Mouse (Mus musculus) left cerebral cortex, adult 11 months (tissue): Measurements from ENCODE around the gene Ppp1r14d.

Source experiments
- DNase-seq: peaks from one replicate; pipeline ENCODE4 v3.0.0; 2022; ENCODE audit warnings: low spot score

Ppp1r14d gene

DNA sequence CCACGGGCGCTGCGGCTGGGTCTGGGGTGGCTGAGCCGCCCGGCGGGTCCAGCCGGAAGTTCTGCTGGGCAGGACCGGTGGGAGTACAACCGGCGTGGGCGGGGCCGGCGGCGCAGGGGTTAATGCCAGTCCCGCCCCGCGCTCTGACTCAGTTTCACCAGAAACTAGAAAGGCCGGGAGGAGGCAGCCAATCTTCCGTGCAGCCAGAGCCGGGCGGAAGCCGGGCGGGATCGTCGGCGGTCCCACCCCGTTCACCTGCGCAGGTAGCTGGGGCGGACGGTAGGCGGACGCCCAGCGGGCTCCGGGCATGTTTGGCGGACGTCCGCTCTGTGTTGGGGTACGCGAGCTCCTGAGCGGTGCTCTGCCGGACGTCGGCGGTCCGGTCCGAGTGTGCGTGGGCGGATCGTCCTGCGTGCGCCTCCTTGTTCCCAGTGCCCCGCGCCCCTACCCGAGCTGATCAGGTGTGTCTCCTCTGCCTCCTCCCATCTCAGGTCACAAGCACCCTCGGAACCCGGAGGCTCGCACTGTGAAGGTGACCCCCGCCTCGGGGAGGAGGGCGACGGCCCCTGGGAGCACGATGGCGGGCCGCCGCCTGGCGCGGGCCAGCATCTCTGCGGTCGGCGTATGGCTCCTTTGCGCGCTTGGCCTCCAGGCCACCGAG, 7.6 kb upstream of the Ppp1r14d start, which contains the start of gene Spint1:
TSS of gene Spint1 (plus strand) at position 153 of the 661 bp plus-strand sequence.
- no peak for DNase-seq

DNA sequence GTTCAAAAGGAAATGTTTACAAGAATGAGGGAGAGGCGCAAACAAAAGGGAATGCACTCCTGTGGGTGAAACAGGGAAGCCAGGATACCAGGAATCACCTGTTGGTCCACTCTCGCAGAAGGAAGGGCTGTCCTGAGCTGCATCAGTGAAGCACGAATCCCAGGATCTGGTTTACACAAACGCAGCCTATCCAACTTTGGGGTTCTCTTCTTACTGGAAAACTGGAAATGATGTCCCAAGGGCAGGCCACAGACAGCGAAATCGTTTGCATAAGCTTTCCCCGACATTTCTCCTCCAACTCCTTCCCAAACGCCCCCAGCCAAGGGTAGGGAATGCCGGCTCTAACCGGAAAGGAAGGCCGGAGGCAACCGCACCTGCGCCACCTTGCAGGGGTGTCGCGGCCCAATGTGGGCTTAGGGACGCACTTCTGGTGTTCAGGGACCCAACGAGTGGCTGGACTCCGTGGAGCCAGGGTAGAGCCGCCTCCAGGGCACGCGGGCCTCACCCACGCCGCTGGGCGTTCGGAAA, 7.0 kb upstream of the Ppp1r14d start:
- no peak for DNase-seq

DNA sequence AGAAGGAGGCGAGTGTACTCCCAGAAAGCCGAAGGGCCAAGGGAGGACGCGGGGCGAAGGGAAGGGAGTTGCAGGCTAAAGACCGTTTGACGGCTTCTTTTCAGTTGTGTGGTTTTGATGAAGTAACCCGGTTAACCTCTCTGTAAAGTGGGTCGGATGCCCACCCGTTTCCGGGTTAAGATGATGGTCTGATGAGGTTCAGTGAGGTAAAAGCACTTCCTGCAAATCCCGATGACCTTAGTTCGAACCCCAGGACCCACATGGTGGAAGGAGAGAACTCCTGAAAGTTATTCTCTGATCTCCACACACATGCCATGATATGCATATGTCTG, 20.6 kb downstream of the Ppp1r14d start:
- DNase-seq, result no peak

DNA sequence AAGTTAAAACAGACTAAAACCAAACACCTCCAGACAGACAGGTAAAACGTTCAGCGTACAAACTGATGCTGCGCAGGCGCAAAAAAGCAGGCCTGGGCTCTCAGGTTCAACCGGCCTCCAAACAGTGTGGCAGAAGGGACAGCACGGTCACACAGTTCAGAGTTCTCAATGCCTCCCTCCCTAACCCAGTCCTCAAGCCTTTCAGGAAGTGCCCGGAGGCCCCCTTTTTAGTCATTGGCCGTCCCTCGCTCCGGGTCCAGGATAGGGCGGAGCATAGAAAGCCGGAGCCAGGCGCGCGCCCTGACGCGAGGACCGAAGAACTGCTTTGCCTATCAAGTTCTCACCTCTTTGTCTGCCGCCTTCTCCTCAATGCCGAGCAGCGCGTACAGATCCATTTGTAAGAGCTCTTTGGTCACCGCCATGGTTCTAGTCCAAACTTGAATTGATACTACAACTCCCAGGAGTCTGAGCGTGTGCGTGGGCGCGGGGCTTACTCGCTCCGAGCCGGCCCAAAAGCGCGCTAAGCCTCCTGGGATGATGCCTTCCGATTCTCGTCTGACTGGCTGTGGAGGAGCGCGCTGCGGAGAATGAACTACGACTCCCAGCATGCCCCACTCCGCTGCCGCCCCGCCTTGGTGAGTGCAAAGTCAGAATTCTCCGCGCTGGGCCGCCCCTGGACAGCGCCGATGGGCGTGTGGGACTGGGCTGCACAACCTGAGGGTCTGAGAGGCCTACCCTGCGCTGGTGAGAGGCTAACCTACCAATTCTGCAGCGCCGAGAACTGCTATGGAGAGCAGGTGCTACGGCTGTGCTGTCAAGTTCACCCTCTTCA, 21.1 kb downstream of the Ppp1r14d start, which contains the start of the genes Zfyve19 and Dnajc17:
TSS of gene Zfyve19 (plus strand) at position 274 of the 832 bp plus-strand sequence.
TSS of gene Dnajc17 (minus strand) at position 452 of the 832 bp plus-strand sequence.
- peak; percentile 96 for DNase-seq

DNA sequence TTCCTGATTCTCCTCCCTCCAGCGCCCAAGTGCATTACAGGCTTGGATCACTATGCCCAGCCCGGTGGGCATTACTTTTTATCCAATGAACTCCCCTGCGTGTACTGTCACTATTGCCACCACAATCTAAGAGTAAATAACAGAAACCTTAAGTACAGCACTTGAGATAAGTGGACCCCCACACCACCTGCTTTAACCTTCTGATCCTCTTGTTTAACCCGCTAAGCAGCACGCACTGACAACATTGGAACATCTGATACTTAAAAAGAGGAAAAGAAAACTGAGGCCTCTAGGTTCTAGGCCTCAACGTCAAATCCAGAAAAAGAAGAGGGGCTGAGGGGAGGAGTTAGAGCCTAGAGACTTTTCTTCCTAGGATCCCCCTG, 21.8 kb downstream of the Ppp1r14d start:
- no peak for DNase-seq

DNA sequence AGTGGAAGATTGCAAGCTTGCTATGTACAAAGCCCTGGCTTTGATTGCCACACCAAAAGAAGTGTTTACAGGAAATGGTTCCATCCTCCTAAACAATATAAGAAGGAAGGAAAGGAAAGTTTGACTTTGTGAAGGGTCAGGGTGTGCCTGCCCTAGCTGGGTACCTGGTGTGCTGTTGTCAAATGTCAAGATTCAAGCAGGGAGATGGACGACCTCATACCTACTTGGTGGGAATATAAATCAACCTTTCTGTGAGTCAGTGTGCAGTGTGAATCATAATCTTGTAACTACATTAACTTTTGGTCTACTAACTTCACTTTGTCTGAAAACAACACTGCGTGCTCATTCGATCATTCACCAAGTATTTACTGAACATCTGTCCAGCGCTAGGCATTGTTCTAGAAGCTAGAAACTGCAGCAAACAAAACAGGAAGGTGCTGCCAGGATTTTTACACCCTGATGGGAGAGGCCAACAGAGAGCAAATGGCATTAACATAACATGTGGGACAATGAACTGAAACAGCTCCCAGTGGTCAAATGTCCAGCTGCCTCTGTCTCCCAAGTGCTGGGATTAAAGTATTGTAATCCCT, 25.7 kb downstream of the Ppp1r14d start:
- no peak for DNase-seq

DNA sequence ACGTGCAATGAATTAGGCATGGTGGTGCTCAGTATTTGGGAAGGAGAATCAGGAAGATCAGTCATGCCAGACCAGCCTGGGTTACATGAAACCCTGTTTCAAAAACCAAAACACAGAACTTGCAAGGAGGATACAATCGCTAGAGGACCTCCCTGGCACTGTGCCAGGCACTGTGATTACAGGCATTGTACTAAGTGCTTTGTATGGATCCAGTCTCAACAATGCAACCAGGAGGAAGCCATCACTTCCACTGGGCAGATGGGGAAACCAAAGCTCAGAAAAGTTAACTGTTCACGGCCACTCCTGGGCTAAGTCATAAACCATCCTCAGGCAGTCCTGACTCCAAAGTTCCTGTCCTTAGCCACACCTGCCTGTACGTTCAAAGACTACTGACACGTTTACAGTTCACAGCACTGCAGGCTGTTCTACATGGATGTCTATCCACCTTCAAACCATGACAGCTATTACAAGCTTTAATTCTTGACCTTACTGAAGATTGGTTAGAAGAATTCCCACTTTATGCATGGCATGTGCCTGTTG, 26.7 kb downstream of the Ppp1r14d start:
- DNase-seq, result no peak

DNA sequence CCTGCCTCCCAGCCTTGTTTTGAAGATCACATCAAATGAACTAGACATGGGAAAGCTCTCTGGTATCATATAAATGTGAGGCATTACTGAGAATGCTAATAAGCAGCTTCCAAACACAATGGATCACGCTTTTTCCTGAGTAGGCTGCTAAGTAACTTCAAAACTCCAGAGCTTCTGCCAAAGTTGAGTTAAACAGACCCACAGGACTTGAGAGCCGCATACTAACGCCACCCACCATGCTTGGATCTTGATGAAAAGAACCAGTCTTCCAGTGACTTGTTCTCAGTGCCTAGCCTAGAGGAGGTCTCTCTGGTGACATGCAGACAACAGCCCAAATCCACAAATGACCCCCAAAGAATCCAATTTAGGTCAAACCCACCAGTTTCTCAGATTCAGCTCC, 30.8 kb downstream of the Ppp1r14d start:
- DNase-seq, result no peak

DNA sequence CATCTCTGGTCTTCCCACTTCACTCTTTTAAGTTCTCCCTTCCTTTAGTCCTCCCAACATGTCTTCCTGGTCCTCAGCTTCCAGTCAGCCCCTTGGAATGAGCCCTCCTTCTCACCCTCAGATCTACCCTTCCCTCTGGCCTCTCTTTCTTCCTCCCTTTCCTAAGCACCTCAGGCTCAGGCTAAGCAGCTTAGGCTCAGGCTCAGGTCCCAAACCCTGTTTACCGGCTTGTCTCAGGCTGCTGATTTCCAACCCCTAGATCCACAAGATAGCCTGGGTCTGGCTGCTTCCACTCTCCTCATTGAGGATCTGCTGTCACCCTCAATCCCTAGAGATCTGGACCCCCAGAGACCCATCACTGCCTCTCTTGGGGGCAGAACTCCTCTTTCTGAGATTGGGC, 31.7 kb downstream of the Ppp1r14d start:
- DNase-seq, result no peak

DNA sequence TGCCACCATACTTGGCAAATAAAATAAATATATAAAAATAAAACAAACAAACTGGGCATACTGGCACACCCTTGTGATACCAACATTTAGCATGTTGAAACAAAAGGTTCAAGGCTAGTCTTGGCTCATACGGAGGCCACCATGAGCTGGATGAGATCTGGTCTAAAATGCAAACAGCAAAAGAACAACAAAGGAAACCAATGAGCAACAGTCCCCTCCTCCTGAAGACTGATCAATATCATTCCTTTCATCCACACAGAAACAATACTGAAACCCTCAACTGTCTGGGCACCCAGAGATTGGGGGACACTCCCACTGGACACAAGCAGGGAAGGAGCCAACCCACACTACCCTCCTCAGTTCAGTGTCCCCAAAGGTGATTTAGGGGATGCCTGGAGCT, 32.2 kb downstream of the Ppp1r14d start:
- no peak for DNase-seq

DNA sequence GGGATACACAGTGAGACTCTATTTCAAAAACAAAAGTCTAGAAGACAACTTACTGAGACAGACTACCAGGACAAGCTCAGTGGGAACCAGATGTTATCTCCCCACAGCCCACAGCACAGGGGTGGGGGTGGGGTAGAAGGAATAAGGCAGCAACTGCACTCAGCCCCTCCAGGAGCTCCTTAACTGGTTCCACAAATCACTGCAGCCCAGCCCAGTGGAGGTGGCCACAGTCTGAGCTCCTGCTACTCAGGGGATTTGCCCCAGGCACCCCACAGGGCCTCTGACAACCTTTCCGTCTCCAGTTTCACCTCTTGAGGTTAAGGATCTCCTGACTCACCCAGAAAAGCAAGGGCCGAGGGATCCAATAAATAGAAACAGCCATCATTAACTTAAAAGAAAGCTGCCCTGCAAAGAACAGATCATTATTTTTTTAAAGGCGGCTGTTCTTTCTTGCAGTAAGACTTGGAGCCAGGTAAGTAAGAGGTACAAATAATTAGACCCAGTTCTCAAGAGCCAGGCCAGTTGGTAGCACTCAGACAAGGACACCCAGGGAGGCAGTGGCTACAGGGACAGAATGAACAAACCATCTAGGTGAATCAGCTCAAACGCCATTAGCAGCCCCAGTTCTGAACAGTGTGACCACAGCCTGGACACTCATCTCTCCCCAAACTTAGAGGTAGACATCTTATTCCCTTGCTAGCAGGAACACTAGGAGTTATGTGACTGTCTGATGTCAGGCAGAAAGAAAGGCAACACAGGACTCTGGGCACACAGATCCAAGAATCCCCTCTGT, 33.2 kb downstream of the Ppp1r14d start:
- no peak for DNase-seq

DNA sequence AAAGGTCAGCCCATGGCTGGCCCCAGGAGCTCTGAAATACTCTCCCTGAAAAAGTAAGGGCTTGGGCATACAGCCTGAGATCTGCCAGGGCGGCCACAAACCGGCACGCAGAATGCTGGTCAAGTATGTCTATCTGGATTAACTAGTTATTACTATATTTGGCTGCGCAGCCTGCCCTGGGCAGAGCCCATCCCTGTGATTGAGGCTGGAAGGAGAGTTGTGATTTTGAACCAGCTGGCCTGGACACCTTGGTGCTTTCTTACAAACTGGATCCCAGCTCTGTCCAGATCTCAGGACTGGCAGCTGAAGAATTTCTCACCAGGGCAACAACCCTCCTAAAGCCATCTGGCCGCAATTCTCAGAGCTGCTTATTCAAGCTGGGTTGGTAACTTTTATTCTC, 35.6 kb downstream of the Ppp1r14d start:
- no peak for DNase-seq

DNA sequence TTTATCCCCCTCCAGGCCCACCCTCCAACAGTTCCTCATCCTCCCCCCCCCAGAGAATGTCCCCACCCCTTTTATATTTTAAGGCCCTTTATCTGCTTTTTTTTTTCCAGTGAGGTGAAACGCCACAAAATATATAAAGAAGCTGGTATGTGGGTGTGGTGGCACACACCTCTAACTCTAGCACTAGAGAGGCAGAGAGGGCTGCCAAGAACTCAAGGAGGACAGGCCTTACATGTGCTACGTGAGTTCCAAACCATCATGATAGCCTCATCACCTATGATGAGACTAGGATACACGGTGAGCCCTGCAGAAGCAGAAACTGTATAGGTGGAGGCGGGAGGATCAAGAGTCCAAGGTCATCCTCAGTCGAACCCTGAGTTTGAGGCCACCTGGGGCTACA, 38.7 kb downstream of the Ppp1r14d start:
- no peak for DNase-seq

DNA sequence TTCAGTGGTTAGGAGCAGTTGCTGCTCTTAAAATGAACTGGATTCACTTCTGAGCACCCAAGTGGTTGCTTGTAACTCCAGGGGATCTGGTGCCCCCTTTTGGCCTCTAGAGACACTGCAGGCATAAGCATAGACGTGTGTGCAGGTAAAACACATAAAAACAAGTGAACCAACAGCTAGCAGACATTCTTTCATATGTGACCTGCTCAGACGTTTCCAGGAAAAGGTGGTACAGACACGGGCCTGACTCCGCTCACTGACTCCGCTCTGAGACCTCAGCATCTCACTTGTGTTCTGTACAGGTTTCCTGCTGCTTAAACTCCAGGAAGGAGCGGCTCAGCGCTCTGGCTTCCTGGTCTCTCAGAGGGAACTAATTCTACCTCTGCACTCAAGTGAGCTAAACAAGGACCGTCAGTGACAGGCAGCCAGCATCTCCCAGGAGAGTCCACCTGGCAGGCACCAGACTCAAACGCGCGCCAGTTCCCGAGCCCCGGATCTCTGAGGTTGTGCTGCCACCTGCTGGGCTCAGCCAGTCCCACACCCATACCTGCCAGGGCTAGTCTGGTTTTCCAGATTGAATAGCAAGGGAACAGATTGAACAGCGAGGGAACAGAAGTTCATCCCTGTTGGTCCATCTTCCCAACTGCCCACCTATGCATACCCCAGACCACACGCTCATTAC, 40.5 kb downstream of the Ppp1r14d start:
- DNase-seq, result peak; percentile 59

DNA sequence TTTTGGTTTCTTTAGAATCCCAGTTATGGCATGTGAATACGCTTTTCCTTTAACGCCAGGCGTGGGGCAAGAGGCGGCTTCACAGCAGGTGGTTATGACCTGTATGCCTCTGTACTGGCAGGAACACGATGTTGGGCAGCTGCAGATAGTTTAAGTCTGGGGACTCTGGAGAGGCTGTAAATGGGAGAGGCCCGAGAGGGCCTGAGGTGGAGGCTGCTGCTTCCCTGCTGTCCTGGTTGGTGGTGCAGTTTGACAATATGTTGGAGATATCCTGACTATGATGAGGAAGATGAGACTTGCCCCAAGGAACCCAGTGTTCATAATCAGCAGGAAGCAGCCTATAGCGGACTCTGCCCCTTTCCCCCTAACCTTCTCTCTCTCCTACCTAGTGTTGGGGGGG, 46.8 kb downstream of the Ppp1r14d start:
- no peak for DNase-seq

DNA sequence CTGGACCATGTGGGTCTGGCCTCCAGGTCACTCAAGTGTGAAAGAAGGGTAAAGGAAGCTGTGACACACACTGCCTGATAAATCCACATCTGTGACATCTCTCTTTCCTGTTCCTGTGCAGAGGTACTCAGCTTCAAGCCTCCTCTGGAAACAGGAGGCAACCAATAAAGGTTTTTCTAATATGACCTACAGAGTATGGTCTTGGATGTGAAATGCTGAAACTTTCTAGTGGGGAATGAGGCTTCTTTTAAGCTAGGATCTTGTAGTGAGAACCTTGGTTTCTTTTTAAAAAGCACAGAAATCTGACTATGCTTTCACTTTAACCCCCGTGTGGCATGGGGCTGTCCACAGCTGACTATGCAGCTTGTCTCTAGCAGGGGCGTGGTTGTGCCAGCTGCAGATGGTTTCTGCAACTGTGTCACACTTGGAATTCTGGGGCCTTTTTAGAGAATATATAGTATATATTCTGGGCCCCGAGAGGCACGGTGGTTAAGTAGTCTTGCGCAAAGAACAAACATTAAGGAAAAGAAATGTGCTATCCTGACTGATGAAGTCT, 52.2 kb downstream of the Ppp1r14d start:
- no peak for DNase-seq

DNA sequence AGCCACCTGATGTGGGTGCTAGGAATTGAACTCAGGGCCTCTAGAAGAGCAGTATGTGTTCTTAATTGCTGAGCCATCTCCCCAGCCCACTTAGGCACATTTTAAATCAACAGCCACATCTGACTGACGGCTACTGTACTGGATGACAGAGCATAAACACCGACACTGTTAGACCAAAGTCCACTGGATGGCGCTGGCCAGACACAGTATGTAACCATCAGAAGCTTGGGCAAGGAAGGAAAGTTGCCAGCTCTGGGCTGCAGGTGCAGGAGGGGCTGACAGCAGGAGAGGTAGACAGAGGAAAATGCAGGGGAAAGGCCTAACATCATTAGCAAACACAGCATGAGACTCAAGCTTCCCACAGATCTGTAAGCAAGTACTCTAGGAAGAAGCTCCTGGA, 52.9 kb downstream of the Ppp1r14d start:
- DNase-seq, result no peak

DNA sequence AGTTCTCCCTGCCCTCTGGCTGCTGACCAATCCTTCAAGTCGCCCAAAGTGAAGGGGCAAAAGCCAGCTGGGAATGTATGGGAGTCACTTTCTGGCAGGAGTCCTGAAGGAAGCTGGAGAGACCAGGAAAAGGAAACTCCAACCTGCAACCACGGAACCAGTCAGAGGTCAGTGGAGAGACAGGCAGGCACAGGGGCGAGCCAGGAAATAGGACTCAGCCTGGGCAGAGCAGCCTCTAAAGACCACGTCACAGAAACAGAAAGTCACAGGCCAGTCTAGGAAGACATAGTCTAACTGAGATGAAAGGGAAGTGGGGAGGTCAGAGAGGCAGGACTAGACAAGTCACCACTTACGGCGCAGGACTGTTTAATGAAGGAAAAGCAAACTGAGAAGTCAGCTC, 54.1 kb downstream of the Ppp1r14d start:
- DNase-seq, result no peak

DNA sequence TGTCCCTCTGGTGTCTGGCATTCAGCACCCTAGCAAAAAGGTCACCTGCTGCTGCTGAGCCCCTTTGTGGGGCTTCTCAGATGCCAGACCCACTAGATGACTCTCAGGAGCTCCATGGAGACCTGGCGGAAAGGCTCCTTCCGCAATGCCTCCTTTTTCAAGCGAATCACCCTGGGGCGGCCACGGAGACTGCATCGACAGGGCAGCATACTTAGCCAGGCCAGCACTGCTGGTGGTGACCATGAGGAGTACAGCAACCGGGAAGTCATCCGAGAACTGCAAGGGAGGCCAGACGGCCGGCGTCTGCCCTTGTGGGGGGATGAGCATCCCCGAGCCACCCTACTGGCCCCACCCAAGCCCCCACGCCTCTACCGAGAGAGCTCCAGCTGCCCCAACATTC, 54.8 kb downstream of the Ppp1r14d start:
- no peak for DNase-seq

DNA sequence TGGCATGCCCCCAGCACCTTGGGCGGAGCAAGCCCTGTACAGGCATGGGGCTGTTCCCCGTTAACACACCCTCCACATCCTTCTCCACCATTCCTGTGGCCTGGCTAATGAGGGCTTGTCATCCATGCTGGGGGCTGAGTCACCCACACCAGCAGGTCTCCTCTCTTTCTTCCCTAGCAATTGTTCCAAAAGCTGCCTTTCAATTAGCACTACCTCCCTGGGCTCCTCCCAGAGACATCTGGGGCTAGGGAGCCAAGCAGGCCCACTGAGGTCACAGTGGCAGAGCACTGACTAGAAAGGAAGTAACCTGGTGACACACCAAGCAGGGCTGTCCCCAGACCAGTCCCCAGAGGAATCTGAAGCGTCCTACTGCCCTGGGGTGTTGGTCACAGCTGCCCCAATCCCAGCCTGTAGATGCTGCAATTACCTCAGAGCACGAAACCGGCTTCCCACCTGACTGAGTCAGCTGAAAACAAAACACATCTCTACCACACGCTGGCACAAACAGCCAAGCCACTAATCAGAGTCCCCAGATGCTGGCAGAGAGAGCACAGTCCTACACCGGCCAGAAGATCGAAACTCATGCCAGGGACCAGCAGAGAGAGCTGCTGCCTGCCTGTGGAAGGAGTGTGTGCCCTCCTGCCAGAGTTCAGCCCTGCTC, 55.6 kb downstream of the Ppp1r14d start, which contains the start of gene Gm14137:
TSS of gene Gm14137 (plus strand) at position 519 of the 661 bp plus-strand sequence.
- DNase-seq, result no peak
